8 mouse cellular contexts compared by ENCODE assay signal in genomic region chr3:19895755-19896154, GRCm38 (mm10).
DNase-seq lines count a peak whose midpoint lies in the region; ATAC-seq and TF ChIP-seq lines count a peak whose summit lies in the region.

No protein-coding gene starts in this region.

- H3K4me3 ChIP-seq in neural tube, embryonic 11.5 days (ENCODE audit: low read depth, low read length): peak overlapping the region; percentile 85
- peak overlapping the region; percentile 90 for H3K4me3 ChIP-seq in forebrain, embryonic 12.5 days (replicated peaks)
- H3K4me3 ChIP-seq in limb, embryonic 12.5 days (replicated peaks): peak overlapping the region; percentile 88
- H3K4me3 ChIP-seq in small intestine, adult 2 months (ENCODE audit: low read depth, low read length): peak overlapping the region; percentile 94

- H3K9me3 ChIP-seq in neural tube, embryonic 11.5 days (ENCODE audit: control insufficient read depth, low read length): no peaks in the 10 kb centered on the region
- H3K9me3 ChIP-seq in forebrain, embryonic 12.5 days: no peaks in the 10 kb centered on the region
- peaks cover 5% of the 10 kb centered on the region; the same call in 1 of the 2 replicates for H3K9me3 ChIP-seq in limb, embryonic 12.5 days

- DNase-seq in neural tube, embryonic 11.5 days (ENCODE audit: low spot score): no peak
- DNase-seq in neural tube, embryonic 10.5 days (ENCODE audit: extremely low spot score, low spot score): no peak
- no peak for DNase-seq in urinary bladder, postnatal 36 days (ENCODE audit: low spot score in 2 of 2)
- DNase-seq in adrenal gland, postnatal 14 days: no peak
- no peak for DNase-seq in layer of hippocampus, postnatal 25 days (ENCODE audit: extremely low spot score in 1 of 2, low spot score in 1 of 2)

- H3K27ac ChIP-seq in neural tube, embryonic 11.5 days (ENCODE audit: low read depth, low read length): no peak overlapping the region
- no peak overlapping the region for H3K27ac ChIP-seq in forebrain, embryonic 12.5 days
- H3K27ac ChIP-seq in limb, embryonic 12.5 days: 0 out of 2 replicates have a peak overlapping the region, but pooled peaks have one; percentile 85
- no peak overlapping the region for H3K27ac ChIP-seq in small intestine, adult 2 months (ENCODE audit: insufficient read depth, low read depth, low read length)

- no peak for TF ChIP-seq CTCF in small intestine, adult 2 months (IDR thresholded peaks at IDR 0.05; ENCODE audit: extremely low read depth, insufficient read length, insufficient replicate concordance, low read depth, low read length)

- H3K36me3 ChIP-seq in neural tube, embryonic 11.5 days (ENCODE audit: control insufficient read depth, insufficient read depth, low read length): no peaks in the 10 kb centered on the region
- peaks cover 20% of the 10 kb centered on the region for H3K36me3 ChIP-seq in forebrain, embryonic 12.5 days (replicated peaks)
- peaks cover 28% of the 10 kb centered on the region; the same call in 1 of the 2 replicates for H3K36me3 ChIP-seq in limb, embryonic 12.5 days
- H3K36me3 ChIP-seq in small intestine, adult 2 months (ENCODE audit: control insufficient read depth, insufficient read depth, low read length): no peaks in the 10 kb centered on the region

- WGBS in neural tube, embryonic 11.5 days: 42% methylated on average over 5 of the region's 5 CpGs
- WGBS in forebrain, embryonic 12.5 days: 44% methylated on average over 5 of the region's 5 CpGs
- WGBS in limb, embryonic 12.5 days: 52% methylated on average over 5 of the region's 5 CpGs
- WGBS in small intestine, adult 2 months: 24% methylated on average over 5 of the region's 5 CpGs

- ATAC-seq in neural tube, embryonic 11.5 days (ENCODE audit: insufficient read depth, low FRiP score, low TSS enrichment): no peak
- no peak for ATAC-seq in forebrain, embryonic 12.5 days (ENCODE audit: low FRiP score)
- no peak for ATAC-seq in limb, embryonic 12.5 days (ENCODE audit: insufficient number of reproducible peaks, insufficient read depth, low FRiP score, low TSS enrichment, low read depth)

- peak overlapping the region; percentile 80 for H3K4me2 ChIP-seq in neural tube, embryonic 11.5 days (ENCODE audit: low read depth)
- peak overlapping the region; percentile 89 for H3K4me2 ChIP-seq in forebrain, embryonic 12.5 days
- peak overlapping the region; percentile 85 for H3K4me2 ChIP-seq in limb, embryonic 12.5 days

- H3K9ac ChIP-seq in neural tube, embryonic 11.5 days (ENCODE audit: low read length): peak overlapping the region; percentile 86
- peak overlapping the region; percentile 85 for H3K9ac ChIP-seq in forebrain, embryonic 12.5 days
- H3K9ac ChIP-seq in limb, embryonic 12.5 days (replicated peaks): peak overlapping the region; percentile 88

- no peak for TF ChIP-seq POLR2A in small intestine, adult 2 months (IDR thresholded peaks at IDR 0.05; ENCODE audit: low read depth, low read length)

- no peaks in the 10 kb centered on the region for H3K27me3 ChIP-seq in neural tube, embryonic 11.5 days (ENCODE audit: control insufficient read depth, insufficient read depth, low read length)
- H3K27me3 ChIP-seq in forebrain, embryonic 12.5 days: no peaks in the 10 kb centered on the region
- no peaks in the 10 kb centered on the region for H3K27me3 ChIP-seq in limb, embryonic 12.5 days
- H3K27me3 ChIP-seq in small intestine, adult 2 months (ENCODE audit: control insufficient read depth, insufficient read depth, low read length): no peaks in the 10 kb centered on the region

- peaks cover 3% of the 10 kb centered on the region for H3K4me1 ChIP-seq in neural tube, embryonic 11.5 days (ENCODE audit: control insufficient read depth, insufficient read depth, low read length)
- peaks cover 21% of the 10 kb centered on the region for H3K4me1 ChIP-seq in forebrain, embryonic 12.5 days
- peaks cover 12% of the 10 kb centered on the region for H3K4me1 ChIP-seq in limb, embryonic 12.5 days (replicated peaks)
- H3K4me1 ChIP-seq in small intestine, adult 2 months (ENCODE audit: control insufficient read depth, insufficient read depth, insufficient read length, low read length): peaks cover 2% of the 10 kb centered on the region; the same call in 1 of the 2 replicates
